Mouse (Mus musculus) cerebellum, adult 11 months (tissue): ENCODE measurements around the gene Rbms3.

ENCODE experiments used
- DNase-seq: peaks from one replicate; pipeline ENCODE4 v3.0.0; 2022

The Rbms3 gene

DNA sequence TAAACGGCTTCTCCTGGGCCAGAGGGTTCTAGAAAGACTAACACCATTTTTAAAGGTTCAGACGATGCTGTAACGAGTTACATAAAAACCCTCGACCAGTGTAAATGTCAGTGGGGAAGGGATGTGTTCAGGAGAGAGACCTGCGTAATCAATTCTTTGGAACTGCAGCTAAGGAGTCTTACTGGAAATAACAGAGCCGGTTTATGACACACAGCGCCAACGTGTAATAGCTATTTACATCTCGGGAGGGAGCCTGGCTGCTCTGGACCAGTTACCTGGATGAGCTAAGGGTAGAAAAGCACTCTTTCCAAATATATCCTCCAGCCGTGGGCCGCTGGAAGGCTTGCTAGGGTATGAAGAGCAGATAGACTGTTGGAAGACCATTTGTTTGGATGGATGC, 598.5 kb downstream of the Rbms3 start:
- no peak for DNase-seq

DNA sequence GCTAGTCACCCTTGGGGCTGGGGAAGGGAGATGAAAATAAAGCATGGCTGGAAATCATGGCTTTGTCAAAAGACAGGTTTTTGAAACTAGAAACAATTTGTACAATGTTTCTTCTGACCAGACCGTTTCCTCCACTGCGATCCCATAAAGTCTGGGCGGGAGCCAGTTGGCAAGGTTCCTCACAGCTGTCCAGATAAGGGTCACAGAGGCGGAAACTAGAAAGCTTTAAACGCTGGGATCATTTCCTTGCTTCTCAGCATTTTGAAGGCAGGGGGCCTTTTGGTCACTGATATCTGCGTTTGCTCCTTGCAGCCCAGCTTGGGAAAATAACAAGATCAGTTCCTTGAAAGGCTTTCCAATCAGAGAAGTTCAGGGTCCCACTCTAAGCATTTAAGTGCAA, 598.9 kb downstream of the Rbms3 start:
- no peak for DNase-seq

DNA sequence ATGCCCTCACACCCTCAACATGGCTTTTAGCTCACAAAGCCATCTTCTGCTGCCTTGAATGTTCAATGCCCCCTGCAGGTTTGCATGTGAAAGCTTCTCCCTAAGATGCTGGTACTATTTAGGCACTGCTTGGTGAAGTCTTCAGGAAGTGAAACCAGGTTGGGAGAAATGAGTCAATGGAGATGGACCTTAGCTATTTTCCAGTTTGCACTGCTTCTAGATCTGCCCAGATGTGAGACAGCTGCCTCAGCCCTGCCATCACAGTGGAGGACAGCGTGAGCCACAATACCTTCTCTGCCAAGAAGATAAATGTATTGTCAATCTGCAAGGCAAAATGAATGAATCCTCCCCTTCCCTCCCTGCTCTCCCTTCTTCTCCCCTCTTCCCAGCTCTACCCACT, 599.8 kb downstream of the Rbms3 start:
- DNase-seq: no peak

DNA sequence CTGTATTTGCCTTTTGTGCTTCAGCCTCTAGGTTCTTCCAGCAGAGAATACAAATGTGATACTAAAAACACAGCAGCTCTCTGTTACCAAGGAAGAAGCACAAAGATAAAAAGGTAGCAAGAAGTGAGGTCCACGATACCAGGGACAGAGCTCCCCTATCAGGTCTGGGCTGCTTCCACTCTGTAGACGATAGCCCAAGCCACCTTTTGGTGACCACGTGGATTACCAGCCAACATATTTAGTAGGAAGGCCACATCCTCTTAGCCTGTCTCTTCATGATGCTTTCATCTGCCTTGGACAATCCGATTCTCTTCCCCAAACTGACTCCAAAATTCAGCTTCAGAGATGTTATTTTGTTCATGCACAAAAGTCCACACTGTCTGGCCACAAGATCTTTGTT, 601.1 kb downstream of the Rbms3 start:
- DNase-seq: no peak

DNA sequence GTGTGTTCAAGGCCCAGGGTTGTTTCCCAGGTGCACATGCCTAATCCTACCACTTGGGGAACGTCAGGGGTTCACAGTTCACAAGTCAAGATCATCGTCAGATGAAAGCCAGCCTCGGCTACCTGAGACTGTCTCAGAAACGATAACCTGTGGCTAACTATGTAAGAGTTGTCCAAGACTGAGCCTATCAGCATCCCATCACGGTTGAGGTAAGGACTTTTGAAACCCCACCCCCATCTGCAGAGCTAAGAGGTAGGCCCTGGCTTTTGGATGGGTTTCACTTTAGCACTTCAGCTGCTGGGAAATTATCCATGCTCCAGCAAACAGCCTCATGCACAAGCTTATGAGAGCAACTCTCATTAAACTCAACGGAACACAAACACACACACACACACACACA, 607.6 kb downstream of the Rbms3 start:
- DNase-seq: no peak

DNA sequence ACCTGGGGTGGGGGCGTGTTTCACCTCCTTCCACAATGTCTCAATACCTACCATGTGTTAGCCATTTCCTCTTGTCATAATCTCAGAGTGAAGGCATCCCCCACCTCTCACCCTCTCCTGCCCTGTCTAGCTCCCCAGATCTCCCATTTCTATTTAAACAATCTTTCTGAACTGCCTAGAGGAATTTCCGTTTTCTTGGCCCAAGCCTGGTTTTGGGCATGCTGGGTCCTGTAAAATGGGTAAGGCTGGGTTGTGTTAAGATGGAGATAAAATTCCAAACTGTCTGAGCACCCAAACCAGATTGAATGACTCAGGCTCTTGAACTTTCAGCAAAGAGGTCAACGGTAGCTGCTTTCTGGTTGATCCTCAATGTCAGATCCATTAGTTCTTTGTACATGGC, 608.2 kb downstream of the Rbms3 start:
- no peak for DNase-seq

DNA sequence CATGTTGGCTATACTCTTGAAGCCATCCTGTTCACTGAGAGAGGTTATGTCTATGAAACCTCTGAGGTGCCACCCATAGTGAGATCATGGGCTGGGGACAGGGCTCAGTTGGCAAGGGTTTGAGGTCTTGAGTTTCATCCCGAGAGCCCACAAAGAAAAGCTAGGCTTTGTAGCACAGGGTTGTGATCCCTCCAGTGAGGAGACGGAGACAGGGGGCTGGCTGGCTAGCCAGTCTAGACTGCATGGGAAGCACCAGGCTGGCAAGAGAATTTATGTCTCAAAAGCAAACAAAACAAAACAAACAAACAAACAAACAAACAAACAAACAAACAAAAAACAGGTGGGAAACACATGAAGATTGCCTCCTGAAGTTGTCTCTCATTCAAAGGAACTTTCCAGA, 609.5 kb downstream of the Rbms3 start:
- no peak for DNase-seq

DNA sequence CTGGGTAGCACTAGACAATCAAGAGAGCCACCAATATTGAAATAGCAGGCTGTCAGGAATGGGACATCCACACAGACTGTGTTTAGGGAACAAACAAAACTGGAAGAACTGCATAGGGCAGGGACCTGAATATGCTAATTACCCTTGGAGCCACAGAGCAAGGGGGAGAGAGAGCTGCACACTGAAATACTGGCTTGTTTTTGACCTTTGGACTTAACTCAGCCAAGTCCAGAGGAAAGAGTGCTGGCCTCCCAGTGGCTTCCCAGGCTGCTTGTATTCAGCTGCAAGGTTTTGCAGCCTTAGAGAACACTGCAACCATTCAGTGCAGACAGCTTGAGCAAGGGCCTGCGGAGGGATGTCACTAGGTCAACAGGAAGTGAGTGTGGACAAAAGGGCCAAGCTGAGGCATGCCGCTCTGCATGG, 611.0 kb downstream of the Rbms3 start:
- DNase-seq: no peak

DNA sequence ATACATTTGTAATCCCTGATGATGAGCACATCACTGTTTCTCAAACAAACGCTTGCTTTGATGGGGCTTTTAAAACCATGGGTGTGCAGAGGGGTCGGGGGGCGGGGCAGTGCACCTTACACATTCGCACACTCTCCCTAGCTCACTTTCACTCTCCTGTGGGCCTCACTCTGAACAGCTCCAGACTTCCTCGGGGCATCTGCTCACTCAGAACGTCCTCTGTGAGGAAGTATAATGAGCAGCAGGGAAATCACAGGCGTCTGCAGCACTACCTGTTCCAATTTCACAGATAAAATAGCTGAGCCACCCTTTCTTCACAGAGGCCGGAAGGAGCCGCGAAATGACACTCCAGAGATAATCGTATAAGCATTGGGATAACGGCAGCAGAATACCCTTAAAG, 611.4 kb downstream of the Rbms3 start:
- DNase-seq: no peak

DNA sequence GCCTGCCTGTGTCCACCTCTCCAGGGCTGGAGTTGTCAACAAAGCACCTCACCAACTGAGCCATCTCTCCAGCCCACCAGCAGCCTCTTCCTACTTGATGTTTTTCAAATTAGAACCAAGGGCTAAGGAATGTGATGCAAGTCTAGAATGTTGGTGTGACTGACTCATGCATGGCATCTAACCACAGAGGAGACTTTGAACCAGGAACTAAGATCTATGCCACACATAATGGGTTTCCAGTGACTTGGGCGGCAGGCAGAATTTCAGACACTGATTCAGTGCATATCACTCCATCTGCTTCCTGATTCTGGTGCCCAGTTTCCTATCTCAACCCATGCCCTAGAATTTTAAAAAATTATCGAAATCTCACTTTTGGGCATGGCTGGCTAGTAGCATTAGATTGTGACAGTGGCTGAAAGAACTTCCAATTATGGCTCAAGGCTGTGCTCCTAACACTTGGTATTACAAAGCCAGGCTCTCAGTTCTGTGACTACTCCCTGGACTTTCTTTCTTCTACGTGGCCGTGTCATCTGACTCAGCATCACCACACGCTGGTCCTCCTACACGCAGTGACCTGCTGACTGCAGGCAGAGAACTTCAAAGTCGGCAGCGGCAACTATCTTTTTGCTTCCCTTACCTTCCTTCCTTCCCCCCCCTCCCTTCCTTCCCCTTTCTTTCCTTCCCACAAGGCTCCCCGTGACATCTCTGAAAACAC, 613.0 kb downstream of the Rbms3 start:
- DNase-seq: no peak

DNA sequence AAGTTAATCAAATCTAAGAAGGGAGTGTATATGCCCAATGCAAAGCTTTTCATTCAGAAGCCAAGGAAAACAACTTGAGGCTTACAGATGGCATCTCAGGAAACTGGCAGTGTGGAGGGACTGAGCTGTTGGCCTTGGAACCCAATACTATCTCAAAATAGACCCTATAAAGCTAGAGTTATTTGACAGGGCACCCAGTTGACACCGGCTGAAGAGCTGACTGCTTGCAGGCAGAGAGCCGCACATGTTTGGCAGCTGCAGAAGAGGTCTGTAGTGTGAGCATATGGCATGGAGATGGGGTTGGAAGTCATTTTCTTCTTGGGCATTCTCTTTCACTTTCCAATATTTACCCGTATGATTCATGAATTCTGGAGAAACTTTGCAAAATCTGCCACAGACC, 616.3 kb downstream of the Rbms3 start:
- no peak for DNase-seq

DNA sequence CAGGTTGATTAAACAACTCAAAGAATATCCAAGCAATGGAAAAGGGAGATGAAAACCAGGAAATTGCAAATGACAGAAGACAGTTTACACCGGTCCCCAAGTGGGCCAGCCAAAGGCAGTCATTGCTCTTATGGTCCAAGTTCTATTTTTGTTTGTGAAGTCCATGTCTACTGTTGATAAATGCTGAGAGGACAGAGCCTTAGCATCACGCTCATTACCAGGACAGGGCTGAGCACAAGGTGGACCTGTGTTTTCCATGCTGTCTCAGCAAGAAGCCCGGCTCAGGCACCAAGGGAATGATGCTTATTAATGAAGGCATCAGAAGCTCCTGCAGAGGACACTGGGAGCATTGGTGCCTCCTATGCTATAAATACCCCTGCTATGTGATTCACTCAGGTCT, 618.9 kb downstream of the Rbms3 start:
- DNase-seq: no peak

DNA sequence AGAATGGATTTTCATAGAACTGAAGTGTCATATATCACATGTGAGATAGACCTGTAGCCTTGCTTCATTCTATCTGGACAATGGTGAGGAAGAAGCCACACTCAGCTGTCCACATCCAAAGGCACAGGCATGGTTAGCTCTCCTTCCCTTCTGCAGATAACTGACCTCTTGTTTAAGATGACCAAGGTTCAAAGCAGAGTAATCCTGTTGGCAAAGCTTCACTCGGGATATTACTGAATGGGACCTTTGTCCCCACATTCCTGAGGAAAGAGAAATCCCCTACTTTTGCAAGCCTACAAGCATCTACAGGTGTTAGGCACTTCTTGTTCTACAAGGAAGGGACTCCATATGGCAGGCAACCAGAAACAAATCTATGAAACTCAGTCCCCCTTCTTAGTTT, 621.5 kb downstream of the Rbms3 start:
- no peak for DNase-seq

DNA sequence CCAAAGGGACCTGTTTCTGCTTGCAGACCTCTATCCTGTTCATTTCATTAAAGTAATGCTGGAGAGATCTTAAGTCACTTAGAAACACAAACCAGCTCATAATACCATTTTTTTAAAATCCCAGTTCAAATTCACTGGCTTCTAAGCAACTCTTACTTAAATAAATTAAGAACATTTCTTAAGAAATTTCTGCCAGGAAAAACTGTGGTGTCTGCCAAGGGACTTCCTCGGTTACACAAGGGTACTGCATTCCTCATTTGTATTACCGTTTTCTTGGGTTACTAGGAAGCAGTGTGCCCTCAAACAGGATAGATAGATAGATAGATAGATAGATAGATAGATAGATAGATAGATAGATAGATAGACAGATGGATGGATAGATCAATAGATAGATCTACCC, 627.6 kb downstream of the Rbms3 start:
- DNase-seq: no peak

DNA sequence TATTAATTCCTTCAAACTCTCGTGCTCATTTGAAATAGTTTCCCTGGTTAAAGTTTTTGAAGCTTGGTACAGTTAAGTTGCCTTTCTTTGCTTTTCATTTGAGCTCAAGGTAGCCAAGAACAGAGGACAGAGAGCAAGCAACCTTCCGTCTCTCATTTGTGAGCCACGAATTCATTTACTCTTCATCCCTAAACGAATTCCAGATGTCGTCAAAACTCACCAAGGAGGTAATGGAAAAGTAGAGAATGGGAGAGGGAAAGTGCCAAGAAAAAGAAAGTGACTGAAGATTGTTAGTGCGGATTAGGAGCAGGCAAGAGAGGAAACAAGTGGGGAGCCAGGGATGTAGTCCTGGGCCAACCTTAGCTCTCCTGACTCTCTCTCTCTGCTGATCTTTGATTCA, 630.5 kb downstream of the Rbms3 start:
- no peak for DNase-seq

DNA sequence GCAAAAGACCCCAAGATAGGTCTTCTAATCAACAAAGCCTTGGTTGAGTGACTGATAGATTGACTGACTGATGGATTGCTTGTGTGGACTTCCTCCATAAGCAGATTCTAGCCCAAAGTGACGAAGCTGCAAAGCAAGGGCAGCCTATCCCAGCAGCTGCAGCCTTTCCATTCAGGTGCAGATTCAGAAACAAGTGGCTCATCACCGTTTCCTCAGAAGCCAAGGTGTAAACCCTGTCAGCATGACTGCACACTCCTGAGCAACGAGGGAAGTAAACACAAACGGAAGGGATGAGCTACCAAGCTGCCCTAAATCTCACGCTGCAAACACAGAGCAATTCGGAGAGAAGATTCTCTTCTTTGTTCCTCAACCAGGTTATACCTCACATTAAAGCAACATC, 639.4 kb downstream of the Rbms3 start:
- DNase-seq: no peak

DNA sequence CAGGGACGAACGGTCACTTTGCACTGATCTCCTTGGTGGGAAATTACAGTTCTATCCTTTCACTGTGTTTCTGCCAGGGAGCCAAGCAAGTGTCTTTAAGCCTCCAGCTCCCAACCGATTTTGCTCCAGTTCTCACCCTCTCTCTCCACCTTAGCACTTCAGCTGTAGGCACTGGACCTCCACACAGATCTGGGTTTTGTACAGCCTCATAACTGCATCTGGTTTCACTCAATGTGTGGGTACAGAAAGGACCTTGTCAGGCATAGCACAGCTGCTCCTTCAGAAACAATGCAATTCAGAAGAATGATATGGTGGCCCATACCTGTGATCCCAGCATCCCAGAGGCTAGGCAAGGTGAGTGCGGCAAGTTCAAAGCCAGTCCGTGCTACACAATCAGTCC, 648.9 kb downstream of the Rbms3 start:
- DNase-seq: no peak

DNA sequence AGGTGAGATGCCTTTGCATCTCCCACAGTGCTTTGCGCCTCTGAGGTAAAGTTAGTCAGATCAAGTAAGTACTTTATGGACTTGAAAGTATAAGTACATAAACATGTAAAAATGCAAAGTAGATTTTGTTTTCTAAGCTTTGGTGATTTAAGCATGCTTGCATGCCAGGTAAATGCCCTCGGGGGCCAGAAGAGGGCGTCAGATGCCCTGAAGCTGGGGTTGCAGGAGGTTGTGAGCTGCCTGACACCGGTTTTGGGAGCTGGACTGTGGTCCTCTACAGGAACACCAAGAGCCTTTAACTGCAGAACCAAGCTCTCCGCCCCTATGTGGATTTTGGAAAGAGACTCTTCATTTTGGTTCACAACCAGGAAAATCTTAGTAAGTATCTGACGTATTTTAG, 652.3 kb downstream of the Rbms3 start:
- DNase-seq: no peak

DNA sequence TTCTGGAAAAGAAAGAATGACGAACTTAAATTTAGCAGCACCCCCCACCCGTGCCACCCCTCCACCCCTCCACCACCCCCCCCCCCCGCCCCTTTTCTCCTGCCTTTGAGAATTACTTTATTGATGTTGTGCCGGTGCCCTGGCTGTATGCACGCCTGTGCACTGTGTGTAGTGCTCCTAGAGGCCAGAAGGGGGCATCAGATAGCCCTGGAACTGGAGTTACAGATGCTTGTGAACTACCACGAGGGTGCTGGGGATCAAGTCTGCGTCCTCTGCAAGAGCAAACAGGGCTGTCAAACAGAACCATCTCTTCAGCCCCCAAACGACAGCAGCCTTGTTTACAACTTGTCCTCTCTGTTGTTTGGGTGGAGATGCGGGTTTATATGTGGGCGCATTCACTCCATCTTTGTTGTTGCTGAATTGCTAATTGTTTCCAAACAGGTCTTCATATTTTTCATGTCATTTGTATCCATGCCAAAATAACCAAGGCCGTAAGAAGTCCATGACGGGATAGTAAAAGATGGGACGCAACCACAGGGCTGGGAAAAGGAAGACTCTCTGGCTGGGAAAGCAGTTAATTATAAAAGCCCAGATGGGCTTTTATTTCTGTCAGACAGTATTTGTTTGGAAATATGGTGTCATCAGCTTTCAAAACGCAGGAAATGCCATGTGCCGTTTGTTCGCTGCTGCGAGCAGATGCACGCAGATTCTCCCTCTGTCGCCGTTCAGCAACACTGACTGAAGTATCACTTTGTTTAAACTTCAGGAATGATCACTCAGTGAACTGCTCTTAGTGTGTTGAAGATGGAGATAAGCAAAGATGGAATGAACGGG, 652.9 kb downstream of the Rbms3 start:
- DNase-seq: no peak

DNA sequence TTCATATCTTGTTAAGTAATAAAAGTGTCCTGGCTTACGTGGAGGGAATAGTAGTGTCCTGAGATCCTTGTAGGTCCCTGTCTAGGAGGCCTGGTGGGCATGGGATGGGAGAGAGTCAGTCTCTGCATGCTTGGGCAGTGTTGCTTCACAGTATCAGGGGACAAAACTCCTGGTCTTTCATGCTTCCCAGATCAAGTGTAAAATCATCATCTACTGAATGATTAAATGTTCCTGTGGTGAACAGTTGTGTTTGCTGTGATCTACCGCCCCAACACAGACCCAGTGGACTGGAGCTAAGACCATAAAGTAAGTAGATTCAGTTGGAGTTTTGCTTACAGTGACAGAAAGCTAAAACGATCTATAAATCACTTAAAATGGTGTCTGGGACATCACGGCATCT, 654.4 kb downstream of the Rbms3 start:
- DNase-seq: no peak

DNA sequence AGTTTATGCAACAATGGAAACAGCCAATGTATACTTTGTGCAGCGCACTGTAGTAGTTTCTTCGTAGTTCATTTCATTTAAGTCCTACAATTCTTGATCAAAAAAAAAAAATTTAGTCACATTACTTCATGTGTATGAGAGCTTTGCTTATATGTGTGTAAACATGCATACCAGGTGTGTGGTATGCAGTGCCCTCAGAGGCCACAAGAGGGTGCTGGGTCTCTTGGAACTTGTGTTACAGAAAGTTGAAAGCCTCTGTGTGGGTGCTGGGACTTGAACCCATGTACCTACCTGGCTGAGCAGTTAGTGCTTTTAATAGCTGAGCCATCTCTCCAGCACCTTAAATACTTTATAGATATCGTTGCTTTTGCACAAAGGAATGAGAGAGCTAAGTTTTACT, 655.6 kb downstream of the Rbms3 start:
- no peak for DNase-seq

DNA sequence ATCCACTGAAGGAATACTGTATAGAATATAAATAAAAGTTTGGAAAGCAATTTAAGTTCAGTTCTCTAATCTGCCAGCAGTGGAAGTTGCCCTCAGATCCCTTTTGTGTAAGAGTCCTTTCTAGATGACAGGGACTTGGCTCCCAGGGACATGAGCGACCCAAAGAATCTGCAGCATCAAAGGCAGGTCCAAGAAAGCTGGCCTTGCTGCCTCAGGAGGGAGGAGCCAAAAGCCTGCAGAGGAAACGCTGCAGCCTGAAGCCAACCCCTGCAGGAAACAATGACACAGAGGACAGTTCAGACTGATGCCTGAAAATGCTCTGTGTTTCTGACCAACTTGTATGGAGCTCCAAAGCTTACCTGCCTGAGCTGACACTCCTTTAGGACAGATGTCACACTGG, 656.1 kb downstream of the Rbms3 start:
- no peak for DNase-seq

DNA sequence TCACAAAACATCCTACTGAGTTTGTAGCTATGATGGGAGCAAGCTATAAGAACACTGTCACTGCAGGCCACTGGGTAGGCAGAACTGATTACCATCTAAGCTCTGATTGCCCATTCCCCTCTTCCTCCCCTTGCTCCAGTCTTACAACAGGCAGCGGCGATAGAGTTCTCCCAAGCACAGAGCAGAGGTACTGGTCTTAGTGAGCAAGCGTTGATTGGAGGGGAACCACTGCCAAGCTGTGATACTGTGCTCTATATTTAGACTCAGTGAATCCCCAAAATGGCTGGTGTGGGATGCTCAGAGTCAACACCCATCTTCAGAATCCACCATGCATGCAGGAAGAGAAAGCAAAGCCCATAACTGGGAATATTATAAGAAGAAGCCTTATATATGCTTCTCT, 662.4 kb downstream of the Rbms3 start:
- DNase-seq: no peak

DNA sequence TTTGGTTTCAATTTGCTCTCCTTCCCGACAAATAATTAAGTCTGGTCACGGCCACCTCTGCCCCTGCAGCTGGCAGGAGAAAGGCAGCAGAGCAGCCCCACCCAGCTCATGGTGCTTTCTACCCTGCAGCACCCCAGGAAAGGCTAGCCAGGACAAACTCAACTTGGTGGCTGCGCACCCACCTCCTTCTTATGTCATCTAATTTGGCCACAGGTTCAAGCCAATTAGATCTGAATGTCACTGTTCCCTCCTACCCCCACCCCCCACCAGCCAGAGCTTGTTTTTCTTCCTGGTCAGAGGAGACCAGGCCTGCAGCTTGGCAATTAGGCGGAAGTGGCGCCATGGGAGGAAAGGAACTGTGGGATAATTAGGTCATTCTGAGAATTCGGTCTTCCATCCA, 664.0 kb downstream of the Rbms3 start:
- no peak for DNase-seq

DNA sequence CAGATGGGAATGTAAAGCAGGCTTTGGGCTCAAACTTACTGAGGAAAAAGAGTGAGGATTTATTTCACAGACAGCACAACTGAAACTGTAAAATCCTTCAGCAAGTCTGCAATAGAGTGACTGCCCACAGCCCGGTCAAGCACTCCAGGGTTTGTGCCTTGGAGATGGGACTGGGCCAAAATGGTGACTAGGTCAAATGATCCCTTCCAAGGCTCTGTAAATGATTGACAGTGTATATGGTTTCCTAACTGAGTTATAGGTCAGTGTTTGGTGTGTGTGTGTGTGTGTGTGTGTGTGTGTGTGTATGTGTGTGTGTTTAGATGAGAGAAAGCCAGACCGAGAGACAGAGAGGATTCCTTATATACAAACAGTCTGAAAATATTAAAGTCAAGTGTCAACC, 673.6 kb downstream of the Rbms3 start:
- DNase-seq: no peak
